Mouse (Mus musculus): ENCODE measurements around the gene Plac8.

Plac8 gene

GRCm38 (mm10) chr5:100526164-100526563, 45.9 kb downstream of the Plac8 start:
- peak; percentile 48 for DNase-seq

DNA sequence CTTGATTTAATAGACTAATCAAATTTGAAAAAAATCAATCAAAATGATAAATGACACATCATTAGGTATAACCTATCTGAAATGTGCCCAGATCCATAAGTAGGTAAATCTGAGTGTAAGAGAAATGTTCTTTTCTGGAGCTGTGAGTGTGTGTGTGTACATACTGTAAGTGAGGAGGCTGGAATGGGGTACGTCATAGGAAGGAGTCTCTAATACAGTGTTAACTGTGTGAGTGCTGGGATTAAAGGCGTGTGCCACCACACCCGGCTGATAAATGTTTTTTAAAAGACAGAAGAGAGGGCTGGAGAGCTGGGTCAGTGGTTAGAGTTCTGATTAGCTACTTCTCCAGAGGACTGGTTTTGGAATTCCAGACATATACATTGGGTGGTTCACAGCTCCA, 46.4 kb downstream of the Plac8 start:
- DNase-seq = no peak

DNA sequence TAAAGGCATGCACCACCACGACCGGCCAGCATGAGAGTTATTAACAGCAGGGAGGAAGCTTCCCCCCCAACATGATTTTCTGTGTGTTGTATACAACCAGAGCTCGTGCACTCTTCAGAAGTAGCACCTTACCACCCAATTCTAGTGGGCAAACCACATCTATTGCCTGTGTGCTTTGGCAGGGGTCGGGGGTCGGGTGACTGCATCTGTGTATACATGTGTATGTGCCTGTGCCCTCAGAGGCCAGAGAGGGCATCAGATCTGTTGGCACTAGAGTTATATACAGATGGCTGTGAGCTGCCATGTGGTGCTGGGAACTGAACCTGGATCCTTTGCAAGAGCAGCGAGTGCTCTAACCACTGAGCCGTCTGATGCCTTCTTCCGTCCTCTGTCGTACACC, 47.1 kb downstream of the Plac8 start:
- DNase-seq = no peak

GRCm38 (mm10) chr5:100523331-100523730, 48.7 kb downstream of the Plac8 start:
- no peak for DNase-seq

DNA sequence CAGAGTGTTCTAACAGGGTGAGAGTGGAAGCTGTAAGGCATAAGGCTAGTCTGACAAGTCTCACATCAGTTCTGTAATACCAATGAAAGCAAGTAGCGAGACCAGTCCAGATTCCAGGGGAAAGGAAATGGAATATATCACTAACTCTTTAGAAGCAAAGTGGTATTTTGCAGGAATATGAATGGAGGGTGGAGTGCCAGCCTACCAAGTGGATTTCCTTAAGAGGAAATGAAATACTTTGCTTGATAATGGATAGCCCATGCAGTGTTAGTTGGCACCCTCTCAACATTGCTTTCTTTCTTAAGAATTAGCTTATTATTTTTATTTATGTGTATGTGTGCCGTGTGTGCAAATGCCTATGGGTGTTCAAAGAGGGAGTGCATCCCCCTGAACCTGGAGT, 51.8 kb downstream of the Plac8 start:
- DNase-seq = no peak

DNA sequence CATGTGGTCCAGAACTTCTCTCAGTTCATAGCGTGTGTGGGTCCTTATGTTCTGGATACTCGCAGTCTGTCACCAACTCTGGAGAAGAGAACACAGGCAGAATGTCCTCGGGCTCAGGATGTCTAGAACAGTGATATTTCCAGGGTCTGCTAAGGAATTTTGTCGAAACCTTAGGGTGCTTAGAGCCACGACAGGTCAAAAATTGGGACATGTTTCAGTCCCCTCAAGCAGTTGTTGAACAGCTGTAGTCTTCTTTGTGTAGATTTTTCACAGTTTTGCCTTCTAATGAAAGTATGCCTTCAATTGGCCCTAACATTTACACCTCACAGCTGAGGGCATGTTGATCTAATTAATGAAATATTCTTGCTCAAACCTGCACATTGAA, 53.0 kb downstream of the Plac8 start:
- DNase-seq = no peak

DNA sequence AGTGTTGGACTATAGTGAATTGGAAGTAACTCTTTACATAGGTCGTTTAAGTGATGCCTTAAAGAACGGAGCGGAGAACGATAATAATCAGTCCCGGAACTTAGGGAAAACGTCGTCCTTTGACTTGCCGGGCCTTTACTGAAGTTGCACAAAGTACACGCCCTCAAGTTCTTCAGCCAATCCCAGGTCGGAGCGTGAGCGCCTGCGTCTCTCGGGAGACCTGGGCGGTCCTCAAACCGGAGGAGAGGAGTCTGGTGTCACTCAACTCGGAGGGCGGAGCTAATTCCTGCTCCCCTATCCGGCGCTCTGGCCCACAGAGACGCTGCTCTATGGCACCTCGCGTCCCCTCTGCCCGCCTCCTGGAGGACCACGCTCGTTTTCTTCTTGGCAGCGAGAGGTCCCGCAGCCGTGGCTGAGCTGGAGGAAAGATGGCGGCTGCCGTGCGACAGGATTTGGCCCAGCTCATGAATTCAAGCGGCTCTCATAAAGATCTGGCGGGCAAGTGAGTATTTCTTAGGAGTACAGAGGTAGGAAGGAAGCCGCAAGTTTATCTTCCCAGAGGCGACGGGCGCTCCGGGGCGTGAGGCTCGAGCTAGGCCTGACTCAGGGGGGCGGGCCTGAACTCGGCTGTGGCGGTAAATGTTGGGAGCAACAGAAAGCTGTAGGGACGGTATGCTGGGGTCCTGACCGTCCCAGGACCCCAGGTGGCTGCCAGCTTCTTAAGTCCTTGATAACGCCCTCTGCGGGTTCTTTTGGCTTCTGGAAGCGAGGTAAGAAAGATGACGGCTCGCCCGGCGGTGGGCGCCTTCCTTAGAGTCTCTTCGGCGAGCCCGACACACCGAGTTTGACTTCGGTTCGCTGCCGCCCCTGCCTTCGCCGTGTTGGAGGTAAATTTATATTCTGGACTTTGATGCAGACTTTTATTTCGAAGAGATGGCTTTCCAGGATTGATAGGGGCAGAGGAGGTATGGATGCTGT, 53.7 kb downstream of the Plac8 start, which contains the start of gene Cops4:
TSS of gene Cops4 (plus strand) at position 261 of the 978 bp plus-strand sequence.
- DNase-seq = peak; percentile 96

DNA sequence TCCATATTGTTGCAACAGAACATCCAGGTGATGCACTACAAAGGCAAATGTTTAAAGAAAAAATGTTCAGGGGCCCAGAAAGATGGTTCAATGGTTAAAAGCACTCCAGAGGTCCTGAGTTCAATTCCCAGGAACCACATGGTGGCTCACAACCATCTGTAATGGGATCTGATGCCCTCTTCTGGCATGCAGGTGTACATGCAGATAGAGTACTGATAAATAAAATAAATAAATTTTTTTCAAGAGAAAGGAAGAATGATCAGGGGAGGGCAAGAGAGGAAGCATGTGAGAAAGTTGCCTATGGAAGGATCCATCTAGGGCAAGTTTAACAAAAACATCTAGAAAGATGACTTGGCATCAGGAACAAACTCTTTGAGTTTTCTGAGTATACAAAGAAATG, 59.5 kb downstream of the Plac8 start:
- no peak for DNase-seq

- no peak for DNase-seq
These were observed 62.8 kb downstream of the Plac8 start for GRCm38 (mm10) chr5:100509247-100509646.
